Mouse (Mus musculus): Measurements from ENCODE around the gene 9430097D07Rik. TPM values are rescaled to one million over a fixed set of nuclear protein-coding genes. Genes with fewer than 3 reads are reported as not detected.

The 9430097D07Rik gene
- total RNA-seq, 4 experiments from 2014 or later: not detected

GRCm38 (mm10) chr2:32536086-32536633, 39.3 kb downstream of the 9430097D07Rik start:
- no peak for DNase-seq (ENCODE audit: low spot score in 2 of 2)

- DNase-seq (ENCODE audit: low spot score in 2 of 2): peak in 1 of 2 experiments; percentile 43
Observed at GRCm38 (mm10) chr2:32535501-32535991, 39.9 kb downstream of the 9430097D07Rik start.

GRCm38 (mm10) chr2:32534733-32535471, 40.6 kb downstream of the 9430097D07Rik start, which contains the start of gene Fam102a:
Fam102a (plus strand) TSS chr2:32535332.
- peak; percentile 98 to 99 for DNase-seq (ENCODE audit: low spot score in 2 of 2)

GRCm38 (mm10) chr2:32534061-32534732, 41.3 kb downstream of the 9430097D07Rik start:
- DNase-seq (ENCODE audit: low spot score in 2 of 2): peak in 1 of 2 experiments; percentile 33

- DNase-seq (ENCODE audit: low spot score in 2 of 2): no peak
Observed at GRCm38 (mm10) chr2:32533163-32533562, 42.3 kb downstream of the 9430097D07Rik start.

- DNase-seq (ENCODE audit: low spot score in 2 of 2): no peak
Observed at GRCm38 (mm10) chr2:32530479-32530878, 45.0 kb downstream of the 9430097D07Rik start.

- DNase-seq (ENCODE audit: low spot score in 2 of 2): no peak
Observed at GRCm38 (mm10) chr2:32528326-32528725, 47.2 kb downstream of the 9430097D07Rik start.

GRCm38 (mm10) chr2:32527468-32527966, 48.0 kb downstream of the 9430097D07Rik start:
- no peak for DNase-seq (ENCODE audit: low spot score in 2 of 2)

- DNase-seq (ENCODE audit: low spot score in 2 of 2): no peak
Observed at GRCm38 (mm10) chr2:32525816-32526215, 49.7 kb downstream of the 9430097D07Rik start.

- no peak for DNase-seq (ENCODE audit: low spot score in 2 of 2)
Observed at GRCm38 (mm10) chr2:32524536-32525031, 50.9 kb downstream of the 9430097D07Rik start.

Other genes starting within 250 kb of the 9430097D07Rik start
- gene Ciz1, start 223.4 kb downstream of the 9430097D07Rik start, total RNA-seq (2022): 10 to 100 TPM; 18.3 to 28.1 (median 25.8) TPM
- gene Dnm1, start 222.3 kb downstream of the 9430097D07Rik start, total RNA-seq (2022): 1 to 10 TPM; 2.6 to 5.9 (median 3.9) TPM
- 10 to 100 TPM; 40.1 to 46.1 (median 42.3) TPM for gene 1110008P14Rik, start 193.7 kb downstream of the 9430097D07Rik start, total RNA-seq (2022)
- 1 to 10 TPM in 1 of 4 experiments, under 1 TPM in 1, not detected in 2; 0.65 to 1.9 TPM for gene Lcn2, start 187.4 kb downstream of the 9430097D07Rik start, total RNA-seq (2022)
- gene Ptges2, start 179.8 kb downstream of the 9430097D07Rik start, total RNA-seq (2022): 10 to 100 TPM; 33.8 to 40.1 (median 36.1) TPM
- 1 to 10 TPM; 2.1 to 2.7 (median 2.3) TPM for gene Naif1, start 125.2 kb downstream of the 9430097D07Rik start, total RNA-seq (2022)
- gene Slc25a25, start 124.2 kb downstream of the 9430097D07Rik start, total RNA-seq (2022): 100 to 1,000 TPM in 1 of 4 experiments, 10 to 100 TPM in 3; 48.5 to 113 (median 60.4) TPM
- gene Fam102a, start 40.4 kb downstream of the 9430097D07Rik start, total RNA-seq (2022): 1 to 10 TPM; 1.6 to 3.8 (median 2.9) TPM
- 10 to 100 TPM in 3 of 4 experiments, 1 to 10 TPM in 1; 9.2 to 15.0 (median 10.6) TPM for gene Dpm2, start 4.8 kb downstream of the 9430097D07Rik start, total RNA-seq (2022)
- gene Pip5kl1, start 887 bp downstream of the 9430097D07Rik start, total RNA-seq (2022): not detected
- 10 to 100 TPM; 11.4 to 15.5 (median 13.8) TPM for gene St6galnac4, start 11.4 kb upstream of the 9430097D07Rik start, total RNA-seq (2022)
- 10 to 100 TPM; 48.6 to 61.3 (median 54.9) TPM for gene St6galnac6, start 24.0 kb upstream of the 9430097D07Rik start, total RNA-seq (2022)
- 1,000 to 10,000 TPM; 1,455 to 1,877 (median 1,746) TPM for gene Ak1, start 46.1 kb upstream of the 9430097D07Rik start, total RNA-seq (2022)
- gene Eng, start 70.9 kb upstream of the 9430097D07Rik start, total RNA-seq (2022): 10 to 100 TPM; 17.4 to 26.6 (median 20.5) TPM
- 1 to 10 TPM; 4.2 to 5.8 (median 4.7) TPM for gene Fpgs, start 128.5 kb upstream of the 9430097D07Rik start, total RNA-seq (2022)
- gene Cdk9, start 137.4 kb upstream of the 9430097D07Rik start, total RNA-seq (2022): 10 to 100 TPM; 17.0 to 22.2 (median 20.8) TPM
- gene Sh2d3c, start 145.4 kb upstream of the 9430097D07Rik start, total RNA-seq (2022): 1 to 10 TPM; 3.3 to 6.6 (median 6.1) TPM
- not detected for gene 6330409D20Rik, start 165.3 kb upstream of the 9430097D07Rik start, total RNA-seq (2022)
- gene Tor2a, start 181.6 kb upstream of the 9430097D07Rik start, total RNA-seq (2022): 1 to 10 TPM; 4.3 to 5.1 (median 4.6) TPM
- gene Ttc16, start 199.9 kb upstream of the 9430097D07Rik start, total RNA-seq (2022): under 1 TPM in 1 of 4 experiments, not detected in 3; 0.09 TPM
- 1 to 10 TPM; 1.4 to 3.8 (median 2.3) TPM for gene Ptrh1, start 200.1 kb upstream of the 9430097D07Rik start, total RNA-seq (2022)
- gene Cfap157, start 208.7 kb upstream of the 9430097D07Rik start, total RNA-seq (2022): not detected

All from gastrocnemius, adult 8-10 months (tissue).